Mouse (Mus musculus) 3T3-L1 (cell line): Measurements from ENCODE around the gene Golim4.
"Not testable (repeated sequence)": the region's sequence is repeated elsewhere in the genome, so short reads cannot be mapped to it uniquely, and the experiment has no call there.

Experiments
- DNase-seq: peaks from one replicate; pipeline ENCODE4 v3.0.0-alpha.2; 2015; ENCODE audit warnings: low read depth, low spot score

The Golim4 gene

DNA sequence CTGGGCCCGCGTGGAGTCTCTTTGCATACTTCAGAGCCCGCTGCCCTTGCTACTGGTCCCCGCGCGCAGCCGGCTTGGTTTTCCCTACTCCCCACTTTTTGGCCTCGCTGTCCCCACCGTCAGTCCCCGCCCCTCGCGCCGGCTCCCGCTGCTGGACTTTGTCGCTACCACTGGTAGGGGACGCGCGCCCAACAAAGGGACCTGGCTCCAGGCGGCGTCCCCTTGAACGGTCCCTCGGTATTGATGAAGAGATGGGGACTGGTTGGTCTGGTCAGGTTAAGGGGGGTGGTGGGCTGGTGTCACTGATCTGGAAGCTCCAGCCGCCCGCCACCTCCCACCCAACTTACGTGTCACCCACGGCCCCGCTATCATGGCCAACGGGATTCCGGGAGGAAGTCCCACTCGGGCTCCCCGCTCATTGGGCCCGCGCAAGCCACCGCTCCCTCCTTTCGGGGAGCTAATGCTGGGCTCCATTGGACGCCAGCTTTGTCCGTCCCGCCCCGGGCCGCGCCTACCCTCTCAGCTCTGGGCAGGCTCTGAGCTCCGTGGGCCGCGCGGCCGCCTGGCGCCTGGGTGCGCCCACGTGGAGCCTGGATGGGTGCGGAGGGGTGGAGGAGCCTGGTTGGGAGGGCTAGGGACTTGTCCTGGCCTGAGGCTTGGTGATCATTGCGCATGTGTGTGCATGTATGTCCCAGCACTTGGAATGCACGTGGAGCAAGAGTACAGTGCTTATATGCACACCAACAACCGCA lies at the start of gene Golim4:
Gene Golim4 (minus strand): TSS at position 399 of the 752 bp plus-strand sequence.
- peak; percentile 95 for DNase-seq

DNA sequence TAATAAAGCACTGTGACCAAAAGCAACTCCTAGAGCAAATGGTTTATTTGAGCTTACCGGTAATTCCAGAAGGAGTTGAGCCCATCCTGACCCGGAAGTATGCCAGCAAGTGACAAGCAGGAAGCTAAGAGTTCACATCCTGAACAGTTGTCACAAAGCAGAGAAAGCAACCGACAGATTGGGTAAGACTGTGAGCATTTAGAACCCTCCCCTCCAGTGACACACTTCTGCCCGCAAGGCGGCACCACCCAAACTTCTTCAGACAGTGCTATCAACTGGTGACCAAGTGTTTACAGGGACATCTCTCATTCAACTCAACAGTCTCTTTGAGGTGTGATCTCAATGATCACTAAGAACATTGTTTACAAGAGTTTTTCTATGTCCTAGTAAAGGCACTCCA lies 48.9 kb upstream of the Golim4 start:
- no peak for DNase-seq

GRCm38 (mm10) chr3:76001156-76001555 lies 44.4 kb upstream of the Golim4 start:
- DNase-seq = peak; percentile 88

DNA sequence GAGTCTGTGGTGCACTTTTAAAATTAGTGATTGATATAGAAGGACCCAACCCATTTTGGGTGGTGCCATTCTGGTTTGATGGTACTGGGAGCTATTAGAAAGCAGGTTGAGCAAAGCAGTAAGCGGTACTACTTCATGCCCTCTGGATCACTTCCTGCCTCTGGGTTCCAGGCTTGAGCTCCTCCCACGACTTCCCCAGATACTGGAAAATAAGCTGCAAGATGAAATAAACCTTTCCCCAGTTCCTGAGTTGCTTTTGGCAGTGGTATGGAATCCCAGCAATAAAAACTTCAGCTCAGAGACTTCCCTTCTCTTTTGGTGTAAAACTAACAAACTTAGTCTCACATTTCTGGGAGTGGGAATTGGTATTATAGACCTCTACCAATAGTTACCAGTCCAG lies 43.7 kb upstream of the Golim4 start:
- DNase-seq = peak; percentile 6

DNA sequence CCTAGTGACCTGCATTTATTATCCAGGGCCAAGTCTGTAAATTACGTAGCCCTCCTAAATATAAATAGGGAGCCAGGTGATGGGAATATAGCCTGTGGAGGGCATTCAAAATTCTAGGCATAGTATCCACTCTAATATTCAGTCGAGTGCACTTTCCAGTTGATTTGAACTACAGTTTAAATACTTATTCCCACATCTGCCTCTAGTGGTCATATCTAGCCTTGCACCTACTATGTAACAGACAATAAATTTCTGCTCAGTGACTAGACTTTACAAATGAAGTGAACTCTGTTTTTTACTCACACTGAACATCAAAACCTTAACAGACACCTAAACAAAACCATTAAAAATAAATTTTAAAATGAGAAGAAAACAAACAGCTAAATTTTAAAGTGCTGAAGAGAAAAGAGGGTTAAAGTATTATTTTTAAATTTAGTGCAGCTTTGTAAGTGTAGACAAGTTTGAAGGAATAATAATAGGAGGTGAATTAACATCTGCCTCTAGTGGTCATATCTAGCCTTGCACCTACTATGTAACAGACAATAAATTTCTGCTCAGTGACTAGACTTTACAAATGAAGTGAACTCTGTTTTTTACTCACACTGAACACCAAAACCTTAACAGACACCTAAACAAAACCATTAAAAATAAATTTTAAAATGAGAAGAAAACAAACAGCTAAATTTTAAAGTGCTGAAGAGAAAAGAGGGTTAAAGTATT lies 24.4 kb upstream of the Golim4 start:
- peak; percentile 46 for DNase-seq

DNA sequence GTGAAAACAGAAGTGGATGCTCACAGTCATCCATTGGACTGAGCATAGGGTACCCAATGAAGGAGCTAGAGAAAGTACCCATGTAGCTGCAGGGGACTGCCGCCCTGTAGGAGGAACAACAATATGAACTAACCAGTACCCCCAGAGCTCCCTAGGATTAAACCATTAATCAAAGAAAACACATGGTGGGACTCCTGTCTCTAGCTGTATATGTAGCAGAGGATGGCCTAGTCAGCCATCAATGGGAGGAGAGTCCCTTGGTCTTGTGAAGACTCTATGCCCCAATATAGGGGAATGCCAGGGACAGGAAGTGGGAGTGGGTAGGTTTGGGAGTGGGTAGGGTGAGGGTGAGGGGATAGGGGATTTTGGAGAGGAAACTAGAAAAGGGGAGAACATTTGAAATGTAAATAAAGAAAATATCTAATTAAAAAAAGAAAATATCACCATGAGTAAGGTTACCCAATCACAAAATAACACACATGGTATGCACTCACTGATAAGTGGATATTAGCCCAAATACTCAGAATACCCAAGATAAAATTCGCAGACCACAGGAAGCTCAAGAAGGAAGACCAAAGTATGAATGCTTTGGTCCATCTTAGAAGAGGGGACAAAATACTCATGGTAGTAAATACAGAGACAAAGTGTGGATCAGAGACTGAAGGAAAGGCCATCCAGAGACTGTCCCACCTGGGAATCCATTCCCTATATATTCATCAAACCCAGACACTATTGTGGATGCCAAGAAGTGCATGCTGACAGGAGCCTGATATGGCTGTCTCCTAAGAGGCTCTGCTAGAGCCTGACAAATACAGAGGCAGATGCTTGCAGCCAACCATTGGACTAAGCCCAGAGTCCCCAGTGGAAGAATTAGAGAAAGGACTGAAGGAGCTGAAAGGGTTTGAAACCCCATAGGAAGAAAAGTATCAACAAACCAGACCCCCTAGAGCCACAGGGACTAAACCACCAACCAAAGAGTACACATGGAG lies 6.3 kb upstream of the Golim4 start:
- DNase-seq = not testable (repeated sequence)

GRCm38 (mm10) chr3:75955661-75956491 lies 873 bp downstream of the Golim4 start:
- peak; percentile 72 for DNase-seq

GRCm38 (mm10) chr3:75954185-75954584 lies 2.6 kb downstream of the Golim4 start:
- DNase-seq = peak; percentile 15

DNA sequence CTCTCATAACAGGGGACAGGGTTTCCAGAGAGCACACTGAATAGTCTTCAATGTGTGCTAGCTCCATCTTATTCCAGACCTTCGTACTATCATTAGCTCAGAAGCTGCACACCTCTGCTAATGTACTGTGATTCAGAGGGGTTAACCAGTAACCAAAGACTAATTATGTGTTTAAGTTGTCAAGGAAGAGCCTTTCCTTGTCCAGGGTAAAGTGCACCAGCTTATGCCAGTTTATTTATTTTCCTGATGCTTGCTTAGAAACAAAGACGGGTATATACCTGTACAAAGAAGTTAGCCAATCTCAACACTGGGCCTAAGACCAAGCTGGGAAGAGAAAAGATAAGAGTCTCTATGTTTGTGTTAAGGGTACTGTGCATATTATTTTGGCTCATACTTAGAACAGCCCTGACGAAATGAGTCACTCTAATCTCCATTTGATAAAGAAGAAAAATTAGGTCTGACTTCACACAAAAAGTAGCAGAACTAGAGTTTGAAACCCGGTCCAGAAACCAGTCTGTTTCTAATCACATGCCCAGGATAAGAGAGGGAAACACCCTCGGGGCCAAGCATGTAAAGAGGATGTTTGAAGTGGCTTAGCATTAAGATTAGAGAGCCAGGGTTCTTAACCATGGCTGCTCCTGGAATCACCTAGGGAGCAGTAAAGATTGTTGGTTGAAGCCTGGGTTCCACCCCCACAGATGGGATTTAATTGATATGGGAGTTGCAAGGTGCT lies 4.3 kb downstream of the Golim4 start:
- no peak for DNase-seq

GRCm38 (mm10) chr3:75950897-75951296 lies 5.9 kb downstream of the Golim4 start:
- DNase-seq = no peak

DNA sequence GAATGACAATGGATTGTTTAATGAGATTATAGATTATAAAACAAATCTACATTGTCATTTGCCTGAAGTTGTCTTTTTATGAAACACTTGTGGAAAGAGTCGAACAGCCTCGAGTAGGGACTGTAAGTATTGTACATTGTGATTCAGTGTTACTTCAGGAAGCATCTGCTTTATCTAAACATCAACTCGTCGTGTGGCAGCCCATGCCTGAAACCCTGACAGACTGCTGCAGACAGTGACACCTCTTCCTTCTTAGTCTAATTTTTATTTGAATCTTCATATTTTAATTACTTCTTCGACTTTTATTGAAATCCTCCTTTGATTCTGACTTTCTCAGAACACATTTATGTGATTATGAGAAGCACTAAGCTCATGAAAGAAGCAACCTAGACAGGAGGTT lies 7.4 kb downstream of the Golim4 start:
- no peak for DNase-seq

DNA sequence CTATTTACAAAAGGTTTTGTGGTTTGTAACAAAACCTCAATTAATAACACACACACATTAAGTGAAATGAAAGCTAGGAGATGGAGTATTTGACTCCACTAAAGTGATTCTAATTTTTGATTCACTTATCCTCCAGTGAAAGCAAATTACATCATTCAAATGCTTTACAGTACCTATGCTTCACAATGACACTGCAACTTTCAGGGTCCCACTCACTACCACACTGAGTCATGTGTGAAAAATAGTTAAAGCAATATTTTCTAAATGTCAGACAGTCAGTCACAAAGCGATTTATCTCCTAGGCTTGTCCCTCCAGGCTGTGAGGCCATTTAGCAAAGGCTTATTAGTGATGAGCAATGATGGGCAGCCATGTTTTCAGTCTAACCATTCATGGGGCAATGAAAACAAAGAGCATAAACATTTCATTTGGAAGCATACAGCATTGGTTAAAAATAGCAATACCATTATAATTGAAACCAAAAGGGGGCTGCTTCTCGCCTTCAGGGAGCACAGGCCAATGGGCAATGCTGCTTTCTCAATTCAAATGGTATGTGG lies 8.1 kb downstream of the Golim4 start:
- peak; percentile 70 for DNase-seq

GRCm38 (mm10) chr3:75948003-75948402 lies 8.7 kb downstream of the Golim4 start:
- peak; percentile 14 for DNase-seq

GRCm38 (mm10) chr3:75942303-75943060 lies 14.3 kb downstream of the Golim4 start:
- DNase-seq = peak; percentile 82

GRCm38 (mm10) chr3:75941864-75942263 lies 14.9 kb downstream of the Golim4 start:
- no peak for DNase-seq

GRCm38 (mm10) chr3:75936152-75936551 lies 20.6 kb downstream of the Golim4 start:
- DNase-seq = no peak

GRCm38 (mm10) chr3:75930659-75931225 lies 26.0 kb downstream of the Golim4 start:
- peak; percentile 8 for DNase-seq

DNA sequence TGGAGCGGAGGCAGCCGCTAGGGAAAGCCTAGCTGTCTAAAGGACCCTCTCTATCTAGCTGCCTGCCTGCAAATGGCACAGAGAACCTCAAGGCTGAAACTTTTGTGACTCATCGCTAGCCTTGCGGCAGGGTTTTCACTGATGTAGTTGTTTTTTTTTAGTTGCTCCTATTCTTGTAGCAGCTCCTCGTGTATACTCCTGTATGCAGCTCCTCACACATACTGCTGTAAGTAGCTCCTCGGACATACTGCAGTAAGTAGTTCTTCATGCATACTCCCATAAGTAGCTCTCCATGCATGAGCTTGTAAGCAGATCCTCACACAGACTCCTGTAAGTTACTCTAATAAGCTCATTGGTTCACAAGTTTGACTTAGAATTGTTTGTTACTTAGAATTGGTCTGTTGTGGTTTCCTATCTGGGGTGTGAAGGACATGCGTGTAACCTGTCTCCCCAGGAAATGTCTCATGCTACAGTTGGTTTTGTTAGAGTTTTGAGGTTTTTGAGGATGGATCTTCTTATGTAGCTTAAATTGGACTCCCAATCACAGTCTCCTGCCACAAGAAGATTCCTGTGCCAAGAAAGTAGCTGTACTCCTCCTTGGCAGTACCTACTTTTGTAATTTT lies 26.7 kb downstream of the Golim4 start:
- peak; percentile 9 for DNase-seq
